Mouse (Mus musculus) CH12.LX (cell line): ENCODE results near the gene Hspb11. TPM values are rescaled to one million over a fixed set of nuclear protein-coding genes. Genes with fewer than 3 reads are reported as not detected.
A peak's percentile ranks its signal among the peaks of the same experiment; 100 is the strongest.

Experiments used
- DNase-seq: peaks from one replicate; pipeline ENCODE4 v3.0.0-alpha.2; 2013; ENCODE audit errors: extremely low read depth
- H3K27ac ChIP-seq: 2 replicates; pipeline ENCODE4 v1.5.1; 2012; ENCODE audit warnings: low read depth, mild to moderate bottlenecking, control low read depth, moderate library complexity; ENCODE audit not compliant: insufficient read depth
- H3K27me3 ChIP-seq: replicated peaks from 2 replicates; pipeline ENCODE3; 2012; ENCODE audit warnings: inconsistent platforms
- H3K36me3 ChIP-seq, 2 experiments: replicated peaks in 1 of 2; 2 replicates each; pipeline versions ENCODE3 to v1.6.1; 2012; ENCODE audit warnings: inconsistent platforms in 1 of 2, low read length in 1 of 2, mild to moderate bottlenecking in 1 of 2, mixed read lengths in 1 of 2, moderate library complexity in 1 of 2; ENCODE audit not compliant: control insufficient read depth in 1 of 2, insufficient read depth in 1 of 2
- H3K4me1 ChIP-seq, 2 experiments: 2 replicates each; pipeline ENCODE4 v1.6.1; 2012; ENCODE audit warnings: inconsistent platforms in 1 of 2, moderate library complexity in 1 of 2; ENCODE audit not compliant: insufficient read depth in 2 of 2, control insufficient read depth in 1 of 2
- H3K4me2 ChIP-seq: 2 replicates; pipeline ENCODE4 v1.6.1; 2012; ENCODE audit warnings: low read depth, mild to moderate bottlenecking, control low read depth; ENCODE audit not compliant: poor library complexity, insufficient read depth, severe bottlenecking
- H3K4me3 ChIP-seq, 3 experiments: fragments of 150-350 bp in 1 of 3; sonication (generic) in 1 of 3; replicated peaks in 1 of 3; 2 replicates each; pipeline versions ENCODE3 to v1.5.1; 2011 to 2012; ENCODE audit warnings: low read depth in 2 of 3, low read length in 2 of 3, mild to moderate bottlenecking in 2 of 3, moderate library complexity in 2 of 3, control low read depth in 1 of 3, improper control_type of control experiment in 1 of 3, inconsistent platforms in 1 of 3, mixed read lengths in 1 of 3; ENCODE audit not compliant: poor library complexity in 1 of 3
- H3K79me2 ChIP-seq: replicated peaks from 2 replicates; pipeline ENCODE4 v1.6.1; 2012; ENCODE audit warnings: mild to moderate bottlenecking, moderate library complexity; ENCODE audit not compliant: control insufficient read depth, poor library complexity, insufficient read depth, severe bottlenecking; ENCODE audit errors: extremely low read depth
- H3K9ac ChIP-seq: 2 replicates; pipeline ENCODE4 v1.6.1; 2012; ENCODE audit warnings: low read depth, mild to moderate bottlenecking, control low read depth, moderate library complexity; ENCODE audit not compliant: insufficient read depth
- H3K9me3 ChIP-seq: replicated peaks from 2 replicates; pipeline ENCODE3; 2012; ENCODE audit warnings: low read length, inconsistent platforms, mixed read lengths
- BHLHE40 ChIP-seq: IDR thresholded peaks from 2 replicates; pipeline ENCODE4 v1.6.1; 2011; ENCODE audit warnings: mild to moderate bottlenecking, low read depth, low read length, improper control_type of control experiment
- CHD2 ChIP-seq: IDR thresholded peaks from 2 replicates; pipeline ENCODE4 v1.6.1; 2011; ENCODE audit warnings: low read length, improper control_type of control experiment
- CTCF ChIP-seq, 2 experiments: IDR thresholded peaks in 1 of 2; conservative IDR thresholded peaks in 1 of 2; 2 replicates each; pipeline ENCODE4 v1.5.1; 2011 to 2012; ENCODE audit warnings: low read depth in 2 of 2, low read length in 2 of 2, improper control_type of control experiment in 1 of 2, inconsistent platforms in 1 of 2, mild to moderate bottlenecking in 1 of 2, moderate library complexity in 1 of 2
- ELF1 ChIP-seq: IDR thresholded peaks from 2 replicates; pipeline ENCODE4 v1.6.1; 2014; ENCODE audit warnings: low read depth, mild to moderate bottlenecking, inconsistent platforms, low read length, improper control_type of control experiment
- EP300 ChIP-seq: IDR thresholded peaks from 2 replicates; pipeline ENCODE4 v1.6.1; 2011; ENCODE audit warnings: low read length, improper control_type of control experiment
- HCFC1 ChIP-seq: IDR thresholded peaks from 2 replicates; pipeline ENCODE4 v1.6.1; 2012; ENCODE audit warnings: low read depth, mild to moderate bottlenecking, inconsistent platforms, low read length, improper control_type of control experiment
- JUND ChIP-seq: conservative IDR thresholded peaks from 2 replicates; pipeline ENCODE4 v1.6.1; 2011; ENCODE audit warnings: low read depth, low read length, improper control_type of control experiment
- KAT2A ChIP-seq: IDR thresholded peaks from 2 replicates; pipeline ENCODE4 v1.6.1; 2012; ENCODE audit warnings: low read length, improper control_type of control experiment, inconsistent platforms; ENCODE audit not compliant: insufficient replicate concordance
- MAX ChIP-seq: IDR thresholded peaks from 2 replicates; pipeline ENCODE4 v1.6.1; 2011; ENCODE audit warnings: low read length, improper control_type of control experiment
- MAZ ChIP-seq: IDR thresholded peaks from 2 replicates; pipeline ENCODE4 v1.6.1; 2012; ENCODE audit warnings: low read depth, mild to moderate bottlenecking, inconsistent platforms, low read length, improper control_type of control experiment, moderate library complexity
- MEF2A ChIP-seq: IDR thresholded peaks from 2 replicates; pipeline ENCODE4 v1.6.1; 2014; ENCODE audit warnings: low read depth, mild to moderate bottlenecking, inconsistent platforms, low read length, improper control_type of control experiment, borderline replicate concordance
- MXI1 ChIP-seq: IDR thresholded peaks from 2 replicates; pipeline ENCODE4 v1.6.1; 2011; ENCODE audit warnings: mild to moderate bottlenecking, low read depth, low read length, improper control_type of control experiment
- NELFE ChIP-seq: IDR thresholded peaks from 2 replicates; pipeline ENCODE4 v1.6.1; 2011; ENCODE audit warnings: low read depth, low read length, improper control_type of control experiment
- NRF1 ChIP-seq: IDR thresholded peaks from 2 replicates; pipeline ENCODE4 v1.6.1; 2014; ENCODE audit warnings: low read depth, mild to moderate bottlenecking, inconsistent platforms, low read length, improper control_type of control experiment, moderate library complexity
- PAX5 ChIP-seq: IDR thresholded peaks from 2 replicates; pipeline ENCODE4 v1.6.1; 2012; ENCODE audit warnings: low read length, inconsistent platforms, mixed read lengths
- POLR2A ChIP-seq: IDR thresholded peaks from 2 replicates; pipeline ENCODE4 v1.6.1; 2011; ENCODE audit warnings: low read depth, mild to moderate bottlenecking, improper control_type of control experiment, low read length
- RAD21 ChIP-seq: IDR thresholded peaks from 2 replicates; pipeline ENCODE4 v1.6.1; 2011; ENCODE audit warnings: low read depth, mild to moderate bottlenecking, low read length, improper control_type of control experiment, moderate library complexity
- RCOR1 ChIP-seq: conservative IDR thresholded peaks from 2 replicates; pipeline ENCODE4 v1.6.1; 2012; ENCODE audit warnings: low read depth, mild to moderate bottlenecking, inconsistent platforms, low read length, improper control_type of control experiment
- SIN3A ChIP-seq: IDR thresholded peaks from 2 replicates; pipeline ENCODE4 v1.6.1; 2012; ENCODE audit warnings: low read length, improper control_type of control experiment, inconsistent platforms
- SMC3 ChIP-seq: IDR thresholded peaks from 2 replicates; pipeline ENCODE4 v1.6.1; 2011; ENCODE audit warnings: low read depth, low read length, improper control_type of control experiment
- TBP ChIP-seq: conservative IDR thresholded peaks from 2 replicates; pipeline ENCODE4 v1.6.1; 2011; ENCODE audit warnings: low read depth, low read length, improper control_type of control experiment
- TCF12 ChIP-seq: IDR thresholded peaks from 2 replicates; pipeline ENCODE4 v1.6.1; 2014; ENCODE audit warnings: low read depth, mild to moderate bottlenecking, inconsistent platforms, low read length, improper control_type of control experiment
- UBTF ChIP-seq: IDR thresholded peaks from 2 replicates; pipeline ENCODE4 v1.6.1; 2012; ENCODE audit warnings: low read depth, mild to moderate bottlenecking, inconsistent platforms, low read length, improper control_type of control experiment, moderate library complexity
- ZC3H11A ChIP-seq: IDR thresholded peaks from 2 replicates; pipeline ENCODE4 v1.6.1; 2012; ENCODE audit warnings: low read depth, mild to moderate bottlenecking, inconsistent platforms, low read length, improper control_type of control experiment
- ZMIZ1 ChIP-seq: IDR thresholded peaks from 2 replicates; pipeline ENCODE4 v1.6.1; 2012; ENCODE audit warnings: low read depth, mild to moderate bottlenecking, inconsistent platforms, low read length, improper control_type of control experiment
- ZNF384 ChIP-seq: IDR thresholded peaks from 2 replicates; pipeline ENCODE4 v1.6.1; 2012; ENCODE audit warnings: low read depth, low read length, improper control_type of control experiment, inconsistent platforms
- dilution Hi-C: fragments of 300-500 bp; cut with MboI; formaldehyde crosslinking; loops from 2 replicates; pipeline ENCODE4 v1.14.3; 2020; ENCODE audit warnings: low sequenced_read_pairs; ENCODE audit not compliant: extremely low pct_unique_long_range_greater_than_20kb, extremely low pct_ligation_motif_present
- in situ Hi-C: fragments of 300-500 bp; cut with MboI; formaldehyde crosslinking; loops from 3 replicates; pipeline ENCODE4 v1.14.3; 2019; ENCODE audit warnings: low sequenced_read_pairs, low pct_ligation_motif_present, low pct_unique_long_range_greater_than_20kb, mixed read lengths
- polyA plus RNA-seq: library from polyadenylated mRNA; unstranded; fragments of >175 nt; gene quantifications from 2 replicates; pipeline ENCODE4 v1.2.1, GENCODE M21; 2012; ENCODE audit warnings: low read depth; ENCODE audit not compliant: insufficient read length
- total RNA-seq, 2 experiments: library from RNA; depleted of rRNA; stranded (reverse); fragments of 300-350 nt in 1 of 2; fragments of >200 nt in 1 of 2; gene quantifications; 2 replicates each; pipeline ENCODE4 v1.2.3; 2012 to 2014

Gene Hspb11
- 35.4 and 46.3 TPM in 2 replicates for total RNA-seq (2012; rRNA removed)
- 38.7 and 40.7 TPM in 2 replicates for total RNA-seq (2014; rRNA removed)
- polyA plus RNA-seq: 19.7 and 20.2 TPM in 2 replicates

DNA sequence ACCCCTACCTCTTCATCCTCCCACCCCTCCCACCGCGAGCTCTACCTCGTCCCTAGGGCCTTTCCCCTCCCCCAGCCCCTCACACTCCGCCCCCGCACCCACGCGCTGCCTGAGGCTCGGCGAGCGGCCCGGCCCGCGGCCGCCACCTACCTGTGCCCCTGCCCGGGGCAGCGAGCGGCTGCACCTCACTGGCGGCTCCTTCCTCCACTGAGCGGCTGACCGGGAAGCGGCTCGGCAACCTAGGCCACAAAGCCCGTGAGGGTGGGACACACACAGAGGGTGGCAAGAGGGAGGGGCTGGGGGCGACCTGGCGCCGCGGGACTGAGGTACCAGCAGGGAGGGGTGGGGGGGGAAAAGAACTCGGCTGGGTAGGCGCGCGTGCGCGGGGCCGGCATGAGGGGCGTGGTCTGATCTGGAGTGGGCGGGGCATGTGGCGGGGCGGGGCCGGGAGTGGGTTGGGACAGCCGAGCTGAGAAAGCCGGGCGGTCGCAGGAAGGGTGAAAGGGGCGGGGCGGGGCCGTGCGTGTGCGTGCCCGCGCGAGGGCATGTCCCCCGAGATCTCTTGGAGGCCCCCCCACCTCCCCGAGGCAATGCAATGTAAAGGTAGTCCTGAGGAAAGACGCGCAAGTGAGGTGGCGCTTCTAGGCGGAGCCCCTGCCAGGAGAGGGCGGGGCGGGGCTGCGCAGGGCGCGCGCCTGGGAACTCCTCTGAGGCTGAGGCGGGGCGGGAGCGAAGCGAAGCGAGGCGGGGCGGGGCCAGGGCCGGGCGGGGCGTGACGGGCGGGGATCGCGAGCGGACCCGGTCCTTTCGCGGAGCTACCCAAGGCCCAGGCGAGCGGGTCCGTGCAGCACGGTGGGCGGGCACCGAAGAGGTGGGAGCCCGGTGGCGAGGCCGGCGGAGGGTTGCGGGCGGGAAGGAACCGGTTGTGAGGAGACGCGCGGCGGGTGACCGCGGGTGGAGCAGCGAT, at the start of gene Hspb11, which contains the start of gene Lrrc42:
Gene Hspb11 (plus strand): TSS at position 469 of the 967 bp plus-strand sequence.
Gene Lrrc42 (minus strand): TSS at position 408 of the 967 bp plus-strand sequence.
- Histone ChIP-seq H3K36me3 (no peaks in the 10 kb centered on the region), H3K4me1 (peaks cover 2 to 41% of the 10 kb centered on the region in 2 experiments; a peak in 3 of 4 replicates), H3K27me3 (no peaks in the 10 kb centered on the region), H3K4me3 (peak within 1 kb of the TSS; percentile 75 to 92 (median 78))
- TF ChIP-seq EP300 (no peak), ZNF384 (no peak), ZMIZ1 (0 out of 2 replicates have a peak, but pooled peaks have one; percentile 41), SIN3A (peak; percentile 59), TBP (no peak), UBTF (peak; percentile 47; the same call in 1 of the 2 replicates), SMC3 (no peak), MAZ (peak; percentile 68), KAT2A (no peak), RCOR1 (no peak), BHLHE40 (no peak; the same call in 1 of the 2 replicates), ELF1 (peak; percentile 38; the same call in 1 of the 2 replicates), NELFE (peak; percentile 69; the same call in 1 of the 2 replicates), POLR2A (peak; percentile 67), TCF12 (peak; percentile 42; the same call in 1 of the 2 replicates), ZC3H11A (no peak), MAX (no peak; the same call in 1 of the 2 replicates), PAX5 (no peak), NRF1 (peak; percentile 82), RAD21 (no peak), MXI1 (peak; percentile 66), MEF2A (no peak), CHD2 (peak; percentile 12), HCFC1 (peak; percentile 22; the same call in 1 of the 2 replicates), JUND (no peak), CTCF (conservative IDR thresholded peaks at IDR 0.05 in 1 of 2, IDR thresholded peaks at IDR 0.05 in 1 of 2; ENCODE audit: low read depth in 2 of 2, low read length in 2 of 2) (peak in 1 of 2 experiments; percentile 44; a peak in 2 of 4 replicates)
- TF ChIP-seq, all 38 proteins: peak for 13
- in situ Hi-C loops: loop anchor here (5.0 kb wide), 1 partner anchor 94 kb away; no protein-coding TSS in a partner anchor
- H3K9ac ChIP-seq: peak within 1 kb of the TSS; percentile 86
- H3K27ac ChIP-seq: peak within 1 kb of the TSS; percentile 53
- peaks cover 6% of the 10 kb centered on the region for H3K79me2 ChIP-seq
- dilution Hi-C loops: no loop called here
- no peaks in the 10 kb centered on the region for H3K9me3 ChIP-seq
- H3K4me2 ChIP-seq: peak within 1 kb of the TSS; percentile 94
- DNase-seq: peak; percentile 90
